Mouse (Mus musculus) E14TG2a.4 (cell line): ENCODE measurements around the gene Kmt5b.

Experiments
- H3K27me3 ChIP-seq: 2 replicates; pipeline ENCODE4 v1.6.1; 2014; ENCODE audit warnings: low read length, control low read depth; ENCODE audit not compliant: insufficient read depth
- H3K36me3 ChIP-seq: 2 replicates; pipeline ENCODE4 v1.6.1; 2014; ENCODE audit warnings: low read length, control low read depth; ENCODE audit not compliant: insufficient read depth
- H3K4me1 ChIP-seq: replicated peaks from 2 replicates; pipeline ENCODE4 v1.6.1; 2014; ENCODE audit warnings: low read depth, low read length, control low read depth
- H3K4me3 ChIP-seq: replicated peaks from 2 replicates; pipeline ENCODE4 v1.5.1; 2014; ENCODE audit warnings: mild to moderate bottlenecking, low read length
- H3K9me3 ChIP-seq: 2 replicates; pipeline ENCODE4 v1.6.1; 2014; ENCODE audit warnings: low read length, control low read depth
- CTCF ChIP-seq: conservative IDR thresholded peaks from 2 replicates; pipeline ENCODE4 v1.5.1; 2014; ENCODE audit warnings: low read length
- NANOG ChIP-seq: IDR thresholded peaks from 2 replicates; pipeline ENCODE4 v1.6.1; 2014; ENCODE audit warnings: borderline replicate concordance, low read length, mixed read lengths
- POU5F1 ChIP-seq: IDR thresholded peaks from 2 replicates; pipeline ENCODE4 v1.6.1; 2014; ENCODE audit warnings: low read length, borderline replicate concordance

Kmt5b gene

GRCm38 (mm10) chr19:3844836-3845235, 77.6 kb downstream of the Kmt5b start:
- no peak for TF ChIP-seq POU5F1
- no peak for TF ChIP-seq NANOG
- TF ChIP-seq CTCF: no peak
- Histone ChIP-seq H3K9me3 (no peaks in the 10 kb centered on the region), H3K36me3 (no peaks in the 10 kb centered on the region), H3K27me3 (no peaks in the 10 kb centered on the region), H3K4me3 (no peak overlapping the region), H3K4me1 (peaks cover 93% of the 10 kb centered on the region)

DNA sequence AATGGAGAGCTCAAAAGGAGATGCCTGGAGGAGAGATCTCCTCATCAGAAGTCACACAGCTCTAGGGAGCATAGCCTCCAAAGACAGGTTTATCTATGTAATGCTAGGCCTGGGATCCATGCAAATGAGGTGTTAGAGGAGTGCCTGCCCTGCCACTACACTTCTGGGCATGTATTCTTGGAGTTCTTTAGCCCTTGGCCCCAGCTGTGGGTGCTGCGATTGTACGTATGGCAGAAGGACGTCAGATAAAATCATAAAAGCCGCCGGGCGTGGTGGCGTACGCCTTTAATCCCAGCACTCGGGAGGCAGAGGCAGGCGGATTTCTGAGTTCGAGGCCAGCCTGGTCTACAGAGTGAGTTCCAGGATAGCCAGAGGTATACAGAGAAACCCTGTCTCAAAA, 78.1 kb downstream of the Kmt5b start:
- TF ChIP-seq POU5F1: no peak
- TF ChIP-seq NANOG: no peak
- TF ChIP-seq CTCF: no peak
- Histone ChIP-seq H3K27me3 (no peaks in the 10 kb centered on the region), H3K9me3 (no peaks in the 10 kb centered on the region), H3K36me3 (no peaks in the 10 kb centered on the region), H3K4me1 (peaks cover 92% of the 10 kb centered on the region), H3K4me3 (no peak overlapping the region)

- TF ChIP-seq POU5F1: no peak
- TF ChIP-seq CTCF: no peak
- no peak for TF ChIP-seq NANOG
- no peak overlapping the region for H3K4me3 ChIP-seq
Observed at GRCm38 (mm10) chr19:3845803-3846406, 78.7 kb downstream of the Kmt5b start.

DNA sequence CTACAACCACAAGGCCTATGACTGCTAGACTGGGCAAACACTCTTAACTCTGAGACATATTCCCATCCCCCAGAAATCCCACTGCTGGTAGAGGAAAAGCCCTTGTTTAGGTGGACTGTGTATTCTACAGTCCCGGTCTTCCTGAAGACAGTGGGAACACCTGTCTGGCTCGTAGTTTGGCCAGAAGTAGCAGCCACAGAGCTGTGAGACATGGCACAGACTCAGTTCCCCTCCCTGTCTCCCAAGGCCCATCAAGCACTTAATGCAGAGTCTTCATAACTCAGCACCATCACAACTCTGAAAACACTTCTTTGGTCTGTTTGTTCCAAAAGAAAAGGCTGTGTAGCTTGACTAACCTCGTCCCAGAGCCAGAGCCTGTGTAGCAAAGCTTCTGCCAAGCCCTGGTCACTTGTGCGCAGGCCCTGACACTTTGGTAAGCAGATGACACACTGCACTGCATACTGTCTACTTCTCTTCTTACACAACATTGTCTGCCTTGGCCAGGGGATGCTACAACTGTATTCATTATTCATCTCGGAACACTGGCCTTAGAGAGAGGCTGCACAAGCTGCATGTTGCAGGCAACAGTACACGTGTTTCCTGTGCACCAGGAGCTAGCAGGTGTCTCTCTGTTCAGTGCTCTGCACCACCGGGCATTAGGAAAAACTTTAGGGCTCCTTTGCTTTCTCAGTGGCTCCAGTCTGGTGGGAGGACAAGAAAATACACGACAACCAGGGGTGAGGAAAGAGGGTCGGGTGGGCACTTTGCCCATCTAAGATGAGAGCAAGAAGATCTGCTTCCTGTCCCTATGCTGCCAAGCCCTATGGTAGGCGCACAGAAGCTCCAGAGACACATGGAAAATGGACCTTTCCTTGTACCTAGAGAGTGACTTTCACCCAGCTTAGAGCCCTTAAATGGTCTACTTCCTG, 79.7 kb downstream of the Kmt5b start:
- Histone ChIP-seq H3K27me3 (no peaks in the 10 kb centered on the region), H3K4me3 (peak overlapping the region; percentile 56), H3K36me3 (no peaks in the 10 kb centered on the region), H3K4me1 (peaks cover 87% of the 10 kb centered on the region), H3K9me3 (no peaks in the 10 kb centered on the region)
- TF ChIP-seq NANOG: no peak
- no peak for TF ChIP-seq POU5F1
- no peak for TF ChIP-seq CTCF

More at GRCm38 (mm10) chr19:3845803-3846406, 78.7 kb downstream of the Kmt5b start:
- H3K27me3 ChIP-seq: no peaks in the 10 kb centered on the region
- H3K9me3 ChIP-seq: no peaks in the 10 kb centered on the region
- peaks cover 92% of the 10 kb centered on the region for H3K4me1 ChIP-seq
- no peaks in the 10 kb centered on the region for H3K36me3 ChIP-seq

- Histone ChIP-seq H3K27me3 (no peaks in the 10 kb centered on the region), H3K9me3 (no peaks in the 10 kb centered on the region), H3K4me1 (peaks cover 84% of the 10 kb centered on the region), H3K36me3 (no peaks in the 10 kb centered on the region), H3K4me3 (no peak overlapping the region)
- TF ChIP-seq POU5F1 (no peak), NANOG (no peak), CTCF (no peak)
Observed at GRCm38 (mm10) chr19:3847711-3848110, 80.5 kb downstream of the Kmt5b start.

DNA sequence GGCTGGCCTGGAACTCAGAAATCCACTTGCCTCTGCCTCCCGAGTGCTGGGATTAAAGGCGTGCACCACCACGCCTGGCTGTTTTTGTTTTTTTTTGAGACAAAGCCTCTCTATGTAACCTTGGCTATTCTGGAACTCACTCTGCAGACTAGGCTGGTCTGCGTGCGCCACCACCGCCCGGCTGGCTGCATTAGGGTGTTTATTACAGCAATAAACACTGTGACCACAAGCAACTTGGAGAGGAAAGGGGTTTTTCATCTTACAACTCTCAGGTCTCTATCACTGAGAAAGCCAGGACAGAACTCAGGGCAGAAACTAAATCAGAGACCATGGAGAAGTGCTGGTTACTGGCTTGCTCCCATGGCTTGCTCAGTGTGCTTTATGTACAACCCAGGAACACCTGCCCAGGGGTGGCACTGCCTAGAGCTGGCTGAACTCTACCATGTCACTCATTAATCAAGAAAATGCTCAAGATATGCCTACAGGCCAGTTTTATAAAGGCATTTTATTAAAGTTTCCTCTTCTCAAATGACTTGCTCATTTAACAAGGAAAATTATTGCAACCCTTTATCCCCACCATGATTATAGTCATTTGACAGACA, 81.1 kb downstream of the Kmt5b start:
- no peaks in the 10 kb centered on the region for H3K9me3 ChIP-seq
- peaks cover 3% of the 10 kb centered on the region for H3K36me3 ChIP-seq
- TF ChIP-seq POU5F1: no peak
- TF ChIP-seq NANOG: no peak
- no peak for TF ChIP-seq CTCF
- no peak overlapping the region for H3K4me3 ChIP-seq
- no peaks in the 10 kb centered on the region for H3K27me3 ChIP-seq
- H3K4me1 ChIP-seq: peaks cover 82% of the 10 kb centered on the region

GRCm38 (mm10) chr19:3849251-3849650, 82.0 kb downstream of the Kmt5b start:
- Histone ChIP-seq H3K9me3 (no peaks in the 10 kb centered on the region), H3K4me3 (no peak overlapping the region), H3K36me3 (peaks cover 13% of the 10 kb centered on the region), H3K27me3 (no peaks in the 10 kb centered on the region), H3K4me1 (peaks cover 82% of the 10 kb centered on the region)
- TF ChIP-seq CTCF (no peak), NANOG (no peak), POU5F1 (no peak)

DNA sequence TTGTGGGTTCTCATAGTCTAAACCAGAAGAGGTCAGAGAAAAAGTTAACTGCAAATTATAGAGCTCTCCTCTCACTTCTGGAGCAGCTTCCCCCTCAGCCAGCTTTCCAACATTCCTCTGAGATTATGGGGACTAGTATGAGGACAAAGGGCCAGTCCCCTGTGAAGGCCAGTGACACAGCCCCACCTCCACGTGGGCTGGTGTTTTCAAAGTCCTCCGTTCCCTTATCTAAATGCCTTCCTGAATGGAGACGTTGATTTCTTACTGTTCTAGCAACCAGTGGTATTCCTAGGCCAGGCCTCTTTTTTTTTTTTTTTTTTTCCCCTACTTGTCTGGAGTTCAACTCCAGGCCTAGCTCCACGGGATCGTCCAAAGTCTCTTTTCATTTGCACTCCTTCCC, 82.9 kb downstream of the Kmt5b start:
- Histone ChIP-seq H3K27me3 (no peaks in the 10 kb centered on the region), H3K9me3 (no peaks in the 10 kb centered on the region), H3K4me3 (no peak overlapping the region), H3K36me3 (peaks cover 20% of the 10 kb centered on the region), H3K4me1 (peaks cover 82% of the 10 kb centered on the region)
- TF ChIP-seq POU5F1: no peak
- no peak for TF ChIP-seq CTCF
- no peak for TF ChIP-seq NANOG
